In the genomic region with DNA sequence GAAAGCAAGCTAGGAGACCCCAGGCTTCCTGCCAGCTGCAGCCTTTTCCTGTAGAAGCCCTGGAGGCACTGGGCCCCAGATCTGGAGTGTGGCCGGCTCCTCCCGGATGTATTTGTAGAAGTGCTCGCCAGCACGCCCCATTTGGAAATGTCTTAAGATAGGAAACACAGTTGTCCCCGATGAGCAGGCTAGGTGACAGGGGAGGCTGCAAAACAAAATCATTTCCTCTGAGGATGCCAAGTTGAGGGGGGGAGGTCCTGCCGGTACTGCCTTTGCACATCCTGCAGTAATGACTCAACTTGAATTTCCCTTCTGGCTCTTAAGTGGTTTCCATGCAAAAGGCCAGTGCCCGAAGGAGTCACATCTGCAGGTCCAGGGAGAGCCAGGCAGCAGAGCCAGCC, we compare ENCODE assay signal across 10 mouse cellular contexts.
DNase-seq lines count a peak whose midpoint lies in the region; ATAC-seq and TF ChIP-seq lines count a peak whose summit lies in the region.
"Had no signal": no experiment of that assay in that cellular context is flagged by ENCODE, and none has a peak within 500 bp of the region (broad histone marks: within the 10 kb centered on the region; RNA-seq: fewer than 3 reads in every experiment).

No protein-coding gene starts in this region.

- no peak overlapping the region for H3K9ac ChIP-seq in hindbrain, embryonic 14.5 days
- H3K9ac ChIP-seq: limb, embryonic 13.5 days had no signal

- H3K4me1 ChIP-seq in lung, adult 2 months (ENCODE audit: control insufficient read depth, insufficient read depth, low read length), result no peaks in the 10 kb centered on the region; the same call in 1 of the 2 replicates
- no peaks in the 10 kb centered on the region for H3K4me1 ChIP-seq in hindbrain, embryonic 14.5 days (replicated peaks; ENCODE audit: control insufficient read depth, insufficient read depth, low read length)

- no peaks in the 10 kb centered on the region for H3K9me3 ChIP-seq in hindbrain, embryonic 14.5 days (ENCODE audit: control insufficient read depth, low read length)
- H3K9me3 ChIP-seq: G1E; limb, embryonic 13.5 days had no signal

- no peak overlapping the region for H3K4me2 ChIP-seq in hindbrain, embryonic 14.5 days (replicated peaks)
- H3K4me2 ChIP-seq: limb, embryonic 13.5 days had no signal

- no peak overlapping the region for H3K4me3 ChIP-seq in lung, adult 2 months (replicated peaks; ENCODE audit: extremely low read depth, low read depth, low read length)
- H3K4me3 ChIP-seq in hindbrain, embryonic 14.5 days (replicated peaks; ENCODE audit: low read length), result no peak overlapping the region
- H3K4me3 ChIP-seq: limb, embryonic 13.5 days had no signal

- peak; percentile 21 to 34 for DNase-seq in lung, adult 18-20 months
- no peak for DNase-seq in lung, adult 2 months
- peak; percentile 37 for DNase-seq in gastrocnemius, postnatal 10 days
- peak; percentile 60 for DNase-seq in kidney, adult 18-20 months
- peak; percentile 56 for DNase-seq in lung, postnatal 36 days
- DNase-seq in spleen, adult 18-20 months, result no peak
- DNase-seq in Muller cell, postnatal 12 days (ENCODE audit: inconsistent ontology term), result no peak
- DNase-seq in hindbrain, embryonic 14.5 days (ENCODE audit: low spot score), result no peak

- H3K27ac ChIP-seq in hindbrain, embryonic 14.5 days, result no peak overlapping the region
- H3K27ac ChIP-seq: limb, embryonic 13.5 days had no signal

- no peak for ATAC-seq in hindbrain, embryonic 14.5 days (ENCODE audit: low FRiP score)

- no peaks in the 10 kb centered on the region for H3K36me3 ChIP-seq in hindbrain, embryonic 14.5 days (replicated peaks; ENCODE audit: control insufficient read depth, insufficient read depth)
- H3K36me3 ChIP-seq: G1E; limb, embryonic 13.5 days had no signal

- TF ChIP-seq POLR2A in lung, adult 2 months (IDR thresholded peaks at IDR 0.05; ENCODE audit: borderline replicate concordance, extremely low read depth, low read depth, low read length), result no peak

- no peak for TF ChIP-seq CTCF in lung, adult 2 months (IDR thresholded peaks at IDR 0.05; ENCODE audit: insufficient read depth, low read length)

- 26% methylated on average over 7 of the region's 7 CpGs for WGBS in lung, adult 2 months
- 62% methylated on average over 7 of the region's 7 CpGs for WGBS in hindbrain, embryonic 14.5 days

- H3K27me3 ChIP-seq in hindbrain, embryonic 14.5 days (ENCODE audit: control insufficient read depth, insufficient read depth, low read length), result no peaks in the 10 kb centered on the region
- H3K27me3 ChIP-seq: limb, embryonic 13.5 days had no signal

Comparison
In these comparisons a context has a peak if more than half of its experiments do, and no peak if none do; other contexts are left out.
1. DNase-seq: peak in lung, adult 18-20 months (2 of 2), gastrocnemius, postnatal 10 days (single experiment), kidney, adult 18-20 months (single experiment) and lung, postnatal 36 days (single experiment); none in lung, adult 2 months (single experiment), spleen, adult 18-20 months (0 of 2), Muller cell, postnatal 12 days (single experiment) and hindbrain, embryonic 14.5 days (single experiment).